Mouse (Mus musculus): ENCODE data around the gene Myo1b. TPM values are rescaled to one million over a fixed set of nuclear protein-coding genes. Genes with fewer than 3 reads are reported as not detected.

Gene Myo1b
- polyA plus RNA-seq, 1 experiment from 2014 or later = 88.8 TPM

- no peak for ATAC-seq (ENCODE audit: low FRiP score, low TSS enrichment)
- 58% methylated on average over 5 of the region's 5 CpGs for WGBS
- Histone ChIP-seq H3K4me1 (ENCODE audit: control insufficient read depth, insufficient read depth, low read length) (0 out of 2 replicates have a peak, but pooled peaks cover 3% of the 10 kb centered on the region), H3K4me3 (ENCODE audit: low read length) (no peak overlapping the region), H3K9me3 (ENCODE audit: control insufficient read depth, low read length) (no peaks in the 10 kb centered on the region), H3K9ac (ENCODE audit: low read depth, low read length) (no peak overlapping the region), H3K4me2 (replicated peaks; ENCODE audit: low read depth, low read length) (no peak overlapping the region), H3K27me3 (ENCODE audit: control insufficient read depth, insufficient read depth, low read length) (no peaks in the 10 kb centered on the region), H3K27ac (ENCODE audit: low read depth, low read length) (no peak overlapping the region), H3K36me3 (ENCODE audit: control insufficient read depth, insufficient read depth, low read length) (no peaks in the 10 kb centered on the region)
Measured at GRCm38 (mm10) chr1:51930584-51930983, 14.7 kb upstream of the Myo1b start.

- no peaks in the 10 kb centered on the region for H3K27me3 ChIP-seq (ENCODE audit: control insufficient read depth, insufficient read depth, low read length)
- no peak overlapping the region for H3K27ac ChIP-seq (ENCODE audit: low read depth, low read length)
- no peak overlapping the region for H3K9ac ChIP-seq (ENCODE audit: low read depth, low read length)
- H3K4me2 ChIP-seq (replicated peaks; ENCODE audit: low read depth, low read length) = no peak overlapping the region
- no peaks in the 10 kb centered on the region for H3K36me3 ChIP-seq (ENCODE audit: control insufficient read depth, insufficient read depth, low read length)
- no peak overlapping the region for H3K4me3 ChIP-seq (ENCODE audit: low read length)
- no peak for ATAC-seq (ENCODE audit: low FRiP score, low TSS enrichment)
- WGBS = 39% methylated on average over 3 of the region's 3 CpGs
- 0 out of 2 replicates have a peak, but pooled peaks cover 1% of the 10 kb centered on the region for H3K4me1 ChIP-seq (ENCODE audit: control insufficient read depth, insufficient read depth, low read length)
- no peaks in the 10 kb centered on the region for H3K9me3 ChIP-seq (ENCODE audit: control insufficient read depth, low read length)
Measured at GRCm38 (mm10) chr1:51929557-51929956, 13.7 kb upstream of the Myo1b start.

DNA sequence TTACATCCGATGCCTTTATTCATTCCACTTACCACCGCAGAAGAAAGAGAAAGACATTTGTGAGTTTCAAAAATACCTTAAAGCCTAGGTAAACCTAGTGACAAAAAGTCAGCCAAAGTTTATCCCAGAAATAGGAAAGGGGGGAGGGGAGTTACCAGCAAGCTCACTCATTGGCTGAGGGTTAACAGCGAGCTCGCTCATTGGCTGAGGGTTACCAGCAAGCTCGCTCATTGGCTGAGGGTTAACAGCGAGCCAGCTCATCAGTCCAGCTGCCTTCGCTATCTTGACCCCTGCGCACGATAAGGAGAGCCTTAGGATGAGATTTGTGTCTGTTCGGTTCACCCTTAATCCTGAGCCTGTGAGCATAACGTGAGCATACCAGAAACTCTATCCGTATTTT is 6.9 kb upstream of the Myo1b start:
- Histone ChIP-seq H3K4me3 (ENCODE audit: low read length) (no peak overlapping the region), H3K27me3 (ENCODE audit: control insufficient read depth, insufficient read depth, low read length) (no peaks in the 10 kb centered on the region), H3K9ac (ENCODE audit: low read depth, low read length) (no peak overlapping the region), H3K36me3 (ENCODE audit: control insufficient read depth, insufficient read depth, low read length) (no peaks in the 10 kb centered on the region), H3K9me3 (ENCODE audit: control insufficient read depth, low read length) (no peaks in the 10 kb centered on the region), H3K27ac (ENCODE audit: low read depth, low read length) (no peak overlapping the region), H3K4me2 (replicated peaks; ENCODE audit: low read depth, low read length) (peak overlapping the region; percentile 17), H3K4me1 (ENCODE audit: control insufficient read depth, insufficient read depth, low read length) (no peaks in the 10 kb centered on the region)
- 0 out of 2 replicates have a peak, but pooled peaks have one; percentile 66 for ATAC-seq (ENCODE audit: low FRiP score, low TSS enrichment)
- 16% methylated on average over 12 of the region's 12 CpGs for WGBS

DNA sequence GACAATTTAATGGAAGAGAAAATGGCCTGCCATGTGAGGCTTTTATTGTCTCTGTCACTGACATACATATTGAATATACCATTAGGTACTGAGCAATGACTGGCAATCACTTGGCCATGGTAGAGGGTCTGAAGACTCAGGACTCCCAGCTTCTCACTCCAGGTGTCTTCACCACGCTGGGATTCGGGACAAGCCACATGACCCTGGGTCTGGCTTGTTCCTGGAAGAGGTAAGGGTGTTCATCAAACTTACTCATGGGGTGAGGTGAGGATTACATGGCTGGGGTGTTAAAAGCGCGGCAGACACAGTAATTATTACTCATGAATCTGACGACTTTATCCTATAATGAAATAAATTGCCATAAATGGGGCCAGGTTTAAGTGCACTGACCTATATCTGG is 405 bp upstream of the Myo1b start:
- no peaks in the 10 kb centered on the region for H3K36me3 ChIP-seq (ENCODE audit: control insufficient read depth, insufficient read depth, low read length)
- H3K9ac ChIP-seq (ENCODE audit: low read depth, low read length) = no peak overlapping the region
- ATAC-seq (ENCODE audit: low FRiP score, low TSS enrichment) = no peak
- no peaks in the 10 kb centered on the region for H3K9me3 ChIP-seq (ENCODE audit: control insufficient read depth, low read length)
- 59% methylated on average over 5 of the region's 5 CpGs for WGBS
- H3K27ac ChIP-seq (ENCODE audit: low read depth, low read length) = no peak overlapping the region
- no peaks in the 10 kb centered on the region for H3K27me3 ChIP-seq (ENCODE audit: control insufficient read depth, insufficient read depth, low read length)
- peak overlapping the region; percentile 52 for H3K4me2 ChIP-seq (replicated peaks; ENCODE audit: low read depth, low read length)
- H3K4me1 ChIP-seq (ENCODE audit: control insufficient read depth, insufficient read depth, low read length) = peaks cover 17% of the 10 kb centered on the region
- H3K4me3 ChIP-seq (ENCODE audit: low read length) = peak overlapping the region; percentile 87; the same call in 1 of the 2 replicates

GRCm38 (mm10) chr1:51915051-51915575 is 758 bp downstream of the Myo1b start:
- Histone ChIP-seq H3K36me3 (ENCODE audit: control insufficient read depth, insufficient read depth, low read length) (peaks cover 2% of the 10 kb centered on the region; the same call in 1 of the 2 replicates), H3K27ac (ENCODE audit: low read depth, low read length) (peak overlapping the region; percentile 94), H3K9me3 (ENCODE audit: control insufficient read depth, low read length) (no peaks in the 10 kb centered on the region), H3K4me1 (ENCODE audit: control insufficient read depth, insufficient read depth, low read length) (peaks cover 24% of the 10 kb centered on the region), H3K27me3 (ENCODE audit: control insufficient read depth, insufficient read depth, low read length) (no peaks in the 10 kb centered on the region), H3K4me2 (replicated peaks; ENCODE audit: low read depth, low read length) (peak overlapping the region; percentile 52), H3K9ac (ENCODE audit: low read depth, low read length) (peak overlapping the region; percentile 95), H3K4me3 (ENCODE audit: low read length) (peak overlapping the region; percentile 87)
- peak; percentile 94 for ATAC-seq (ENCODE audit: low FRiP score, low TSS enrichment)
- WGBS = under 1% methylated on average over 32 of the region's 33 CpGs

DNA sequence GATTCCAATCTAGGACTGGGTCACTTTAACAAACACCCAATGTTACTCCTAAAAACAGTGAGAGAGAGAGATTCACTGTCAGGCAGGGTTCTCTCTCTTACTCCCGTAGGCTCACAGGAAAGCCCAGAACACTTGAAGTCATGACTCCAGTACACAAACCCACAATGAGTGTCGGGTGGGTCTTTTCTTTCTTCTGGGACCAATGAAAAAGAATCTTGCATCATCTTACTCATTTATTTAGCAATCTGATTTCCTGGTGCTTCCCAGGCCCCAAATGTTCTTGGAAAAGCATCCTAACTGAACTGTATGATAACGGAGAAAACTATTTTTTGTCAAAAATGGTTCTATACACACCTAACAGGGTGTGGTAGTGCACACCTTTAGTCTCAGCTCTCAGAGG is 1.8 kb downstream of the Myo1b start:
- Histone ChIP-seq H3K9ac (ENCODE audit: low read depth, low read length) (no peak overlapping the region), H3K27ac (ENCODE audit: low read depth, low read length) (no peak overlapping the region), H3K36me3 (ENCODE audit: control insufficient read depth, insufficient read depth, low read length) (peaks cover 2% of the 10 kb centered on the region; the same call in 1 of the 2 replicates), H3K9me3 (ENCODE audit: control insufficient read depth, low read length) (no peaks in the 10 kb centered on the region), H3K4me3 (ENCODE audit: low read length) (peak overlapping the region; percentile 87; the same call in 1 of the 2 replicates), H3K4me1 (ENCODE audit: control insufficient read depth, insufficient read depth, low read length) (peaks cover 27% of the 10 kb centered on the region), H3K27me3 (ENCODE audit: control insufficient read depth, insufficient read depth, low read length) (no peaks in the 10 kb centered on the region), H3K4me2 (replicated peaks; ENCODE audit: low read depth, low read length) (peak overlapping the region; percentile 52)
- 72% methylated on average over 3 of the region's 3 CpGs for WGBS
- ATAC-seq (ENCODE audit: low FRiP score, low TSS enrichment) = no peak

DNA sequence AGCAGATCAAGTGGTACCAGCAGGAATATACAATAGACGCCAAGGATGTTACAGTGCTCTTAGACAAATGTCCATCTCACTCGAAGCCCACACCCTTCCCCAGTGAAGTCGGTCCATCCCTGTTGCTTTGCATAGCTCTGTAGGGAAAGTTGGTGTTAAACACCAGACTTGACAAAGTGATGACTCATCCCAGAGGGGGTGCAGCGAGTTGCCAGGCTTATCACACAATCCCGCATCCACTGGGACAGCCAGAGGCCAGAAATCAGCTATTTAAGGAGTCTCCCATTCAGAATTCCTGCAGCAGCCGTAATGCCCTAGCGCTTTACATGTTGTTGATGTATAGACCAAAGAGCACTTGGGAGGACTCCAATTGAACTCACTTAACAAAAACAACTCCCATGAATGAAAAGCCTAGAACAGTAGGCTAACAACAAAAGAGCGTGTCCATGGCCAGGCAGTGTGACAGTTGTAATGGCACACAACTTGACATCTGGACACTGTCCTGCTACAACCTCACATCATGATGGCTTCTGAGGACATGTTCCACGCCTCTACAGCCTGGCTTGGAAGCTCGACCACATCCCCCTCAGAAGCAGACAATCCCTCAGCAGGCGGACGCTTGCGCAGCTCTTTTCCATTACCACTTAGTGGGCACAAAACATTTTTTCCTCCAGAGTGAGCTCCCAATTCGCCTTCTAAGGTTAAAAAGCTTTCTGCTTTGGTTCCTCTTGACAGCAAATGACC is 2.6 kb downstream of the Myo1b start:
- Histone ChIP-seq H3K9me3 (ENCODE audit: control insufficient read depth, low read length) (no peaks in the 10 kb centered on the region), H3K27me3 (ENCODE audit: control insufficient read depth, insufficient read depth, low read length) (no peaks in the 10 kb centered on the region), H3K4me3 (ENCODE audit: low read length) (no peak overlapping the region), H3K4me2 (replicated peaks; ENCODE audit: low read depth, low read length) (no peak overlapping the region; the same call in 1 of the 2 replicates), H3K36me3 (ENCODE audit: control insufficient read depth, insufficient read depth, low read length) (peaks cover 2% of the 10 kb centered on the region; the same call in 1 of the 2 replicates), H3K9ac (ENCODE audit: low read depth, low read length) (no peak overlapping the region), H3K27ac (ENCODE audit: low read depth, low read length) (no peak overlapping the region), H3K4me1 (ENCODE audit: control insufficient read depth, insufficient read depth, low read length) (peaks cover 27% of the 10 kb centered on the region)
- ATAC-seq (ENCODE audit: low FRiP score, low TSS enrichment) = no peak
- 67% methylated on average over 14 of the region's 14 CpGs for WGBS

DNA sequence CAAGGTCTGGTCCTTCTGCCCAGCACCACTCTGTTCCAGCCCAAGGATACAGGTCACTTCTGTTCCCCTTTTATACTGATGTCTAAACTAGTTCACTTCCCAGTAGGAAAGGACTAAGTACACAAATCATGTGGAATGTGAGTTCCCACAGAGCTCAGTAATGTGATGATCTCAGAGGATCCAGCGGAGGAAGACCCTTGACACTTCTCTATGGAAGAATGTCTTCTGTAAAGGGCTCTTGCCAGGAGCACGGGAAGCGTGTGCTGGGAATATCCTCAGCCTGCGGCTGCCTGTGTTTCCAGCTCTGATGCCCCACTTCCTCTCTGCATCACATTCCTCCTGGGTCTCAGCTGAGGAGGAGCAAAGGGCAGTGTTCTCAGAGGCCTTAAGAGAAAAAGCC is 4.5 kb downstream of the Myo1b start:
- Histone ChIP-seq H3K4me2 (replicated peaks; ENCODE audit: low read depth, low read length) (no peak overlapping the region), H3K4me1 (ENCODE audit: control insufficient read depth, insufficient read depth, low read length) (peaks cover 41% of the 10 kb centered on the region), H3K27ac (ENCODE audit: low read depth, low read length) (no peak overlapping the region), H3K9ac (ENCODE audit: low read depth, low read length) (no peak overlapping the region), H3K27me3 (ENCODE audit: control insufficient read depth, insufficient read depth, low read length) (no peaks in the 10 kb centered on the region), H3K4me3 (ENCODE audit: low read length) (no peak overlapping the region), H3K9me3 (ENCODE audit: control insufficient read depth, low read length) (no peaks in the 10 kb centered on the region), H3K36me3 (ENCODE audit: control insufficient read depth, insufficient read depth, low read length) (peaks cover 2% of the 10 kb centered on the region; the same call in 1 of the 2 replicates)
- ATAC-seq (ENCODE audit: low FRiP score, low TSS enrichment) = no peak
- whole genome bisulfite sequencing = 36% methylated on average over 4 of the region's 4 CpGs

DNA sequence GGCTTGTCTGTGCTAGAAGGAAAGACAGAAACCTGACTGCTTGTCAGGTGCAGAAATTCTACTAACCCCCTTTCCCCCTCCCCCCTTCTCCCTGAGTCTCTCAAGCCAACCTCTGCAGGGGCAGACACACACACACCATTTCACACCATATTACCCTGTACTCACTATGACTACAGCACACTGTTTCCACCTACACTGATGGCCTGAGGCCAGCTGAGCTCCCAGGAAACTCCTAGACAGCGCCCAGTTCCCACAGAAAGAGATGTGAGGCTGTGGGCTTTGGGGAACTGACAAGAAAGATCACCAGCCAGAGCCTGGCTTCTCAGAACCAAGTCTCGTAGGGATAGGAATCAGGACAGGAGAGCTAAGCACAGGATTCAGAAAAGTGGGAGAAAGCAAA is 6.7 kb downstream of the Myo1b start:
- H3K36me3 ChIP-seq (ENCODE audit: control insufficient read depth, insufficient read depth, low read length) = peaks cover 2% of the 10 kb centered on the region; the same call in 1 of the 2 replicates
- 88% methylated on average over 2 of the region's 2 CpGs for WGBS
- no peak for ATAC-seq (ENCODE audit: low FRiP score, low TSS enrichment)

More for the DNA sequence above, 6.7 kb downstream of the Myo1b start:
- H3K4me3 ChIP-seq (ENCODE audit: low read length) = no peak overlapping the region
- H3K4me2 ChIP-seq (replicated peaks; ENCODE audit: low read depth, low read length) = no peak overlapping the region
- no peaks in the 10 kb centered on the region for H3K27me3 ChIP-seq (ENCODE audit: control insufficient read depth, insufficient read depth, low read length)
- H3K9me3 ChIP-seq (ENCODE audit: control insufficient read depth, low read length) = no peaks in the 10 kb centered on the region
- H3K4me1 ChIP-seq (ENCODE audit: control insufficient read depth, insufficient read depth, low read length) = peaks cover 52% of the 10 kb centered on the region
- H3K27ac ChIP-seq (ENCODE audit: low read depth, low read length) = no peak overlapping the region
- no peak overlapping the region for H3K9ac ChIP-seq (ENCODE audit: low read depth, low read length)

Data from kidney, embryonic 14.5 days (tissue).